Mouse (Mus musculus) c-Kit-positive CD71-positive TER-119-positive erythroid progenitor cells, embryonic 14.5 days (primary cell): Measurements from ENCODE around the gene H2-Oa.

Source experiments
- DNase-seq: peaks from one replicate; pipeline ENCODE4 v3.0.0-alpha.2; 2013; ENCODE audit warnings: low spot score

H2-Oa gene

GRCm38 (mm10) chr17:34092197-34092875, at the start of gene H2-Oa:
Gene H2-Oa, plus strand, starts transcription at chr17:34092340.
- no peak for DNase-seq

GRCm38 (mm10) chr17:34045941-34046340, 46.2 kb upstream of the H2-Oa start:
- DNase-seq, result no peak

GRCm38 (mm10) chr17:34047404-34048050, 44.6 kb upstream of the H2-Oa start:
- DNase-seq, result no peak

- no peak for DNase-seq
Observed at GRCm38 (mm10) chr17:34057224-34057623, 34.9 kb upstream of the H2-Oa start.

- DNase-seq, result no peak
Observed at GRCm38 (mm10) chr17:34068864-34069263, 23.3 kb upstream of the H2-Oa start.

- DNase-seq, result no peak
Observed at GRCm38 (mm10) chr17:34072091-34072490, 20.0 kb upstream of the H2-Oa start.

- DNase-seq, result peak; percentile 68
Observed at GRCm38 (mm10) chr17:34075271-34075670, 16.9 kb upstream of the H2-Oa start.

GRCm38 (mm10) chr17:34077549-34077948, 14.6 kb upstream of the H2-Oa start:
- DNase-seq, result peak; percentile 80

- DNase-seq, result no peak
Observed at GRCm38 (mm10) chr17:34078148-34078547, 14.0 kb upstream of the H2-Oa start.

GRCm38 (mm10) chr17:34079002-34079401, 13.1 kb upstream of the H2-Oa start:
- no peak for DNase-seq

GRCm38 (mm10) chr17:34079621-34080020, 12.5 kb upstream of the H2-Oa start:
- peak; percentile 43 for DNase-seq

GRCm38 (mm10) chr17:34083104-34083503, 9.0 kb upstream of the H2-Oa start:
- no peak for DNase-seq

GRCm38 (mm10) chr17:34087386-34087785, 4.8 kb upstream of the H2-Oa start:
- no peak for DNase-seq

- no peak for DNase-seq
Observed at GRCm38 (mm10) chr17:34088124-34088523, 4.0 kb upstream of the H2-Oa start.

GRCm38 (mm10) chr17:34090923-34091322, 1.2 kb upstream of the H2-Oa start:
- DNase-seq, result no peak

GRCm38 (mm10) chr17:34093199-34093874, 1.2 kb downstream of the H2-Oa start:
- DNase-seq, result no peak

GRCm38 (mm10) chr17:34094283-34095035, 2.3 kb downstream of the H2-Oa start:
- DNase-seq, result no peak

- DNase-seq, result no peak
Observed at GRCm38 (mm10) chr17:34096497-34097010, 4.4 kb downstream of the H2-Oa start.

GRCm38 (mm10) chr17:34097272-34097671, 5.1 kb downstream of the H2-Oa start:
- DNase-seq, result no peak

GRCm38 (mm10) chr17:34098709-34099479, 6.8 kb downstream of the H2-Oa start:
- DNase-seq, result no peak

GRCm38 (mm10) chr17:34099531-34099930, 7.4 kb downstream of the H2-Oa start:
- DNase-seq, result no peak
